Mouse (Mus musculus): ENCODE measurements around the gene Fam171a1. TPM values are rescaled to one million over a fixed set of nuclear protein-coding genes. Genes with fewer than 3 reads are reported as not detected.
"Not testable (repeated sequence)": the region's sequence is repeated elsewhere in the genome, so short reads cannot be mapped to it uniquely, and the experiment has no call there.

Gene Fam171a1
- 57.0 and 58.3 TPM in 2 replicates for polyA plus RNA-seq (2014; fragmentation: Nextera tagmentation; extraction: Ambion mirVana)

GRCm38 (mm10) chr2:3113866-3114265 is at the start of gene Fam171a1:
TSS of gene Fam171a1 (plus strand) at chr2:3114224.
- no peak for ATAC-seq (ENCODE audit: insufficient read depth)
- Histone ChIP-seq H3K9me3 (ENCODE audit: low read depth, low read length) (no peaks in the 10 kb centered on the region), H3K4me1 (ENCODE audit: insufficient read depth) (no peaks in the 10 kb centered on the region), H3K4me2 (no peak within 1 kb of the TSS), H3K36me3 (ENCODE audit: insufficient read depth) (no peaks in the 10 kb centered on the region), H3K9ac (no peak within 1 kb of the TSS), H3K27me3 (ENCODE audit: insufficient read depth, low read length) (no peaks in the 10 kb centered on the region), H3K27ac (ENCODE audit: low read depth) (no peak within 1 kb of the TSS), H3K4me3 (ENCODE audit: low read depth, low read length) (no peak within 1 kb of the TSS)
- WGBS = 65% methylated on average over 4 of the region's 4 CpGs
- TF ChIP-seq CTCF (IDR thresholded peaks at IDR 0.05; ENCODE audit: low read depth) = no peak
- DNase-seq = peak; percentile 24

GRCm38 (mm10) chr2:3069140-3069539 is 44.9 kb upstream of the Fam171a1 start:
- ATAC-seq (ENCODE audit: insufficient read depth) (no peak), DNase-seq (no peak)
- H3K9me3 ChIP-seq (ENCODE audit: low read depth, low read length) = no peaks in the 10 kb centered on the region; the same call in 1 of the 2 replicates
- H3K27me3 ChIP-seq (ENCODE audit: insufficient read depth, low read length) = no peaks in the 10 kb centered on the region
- no peak overlapping the region for H3K27ac ChIP-seq (ENCODE audit: low read depth)
- H3K36me3 ChIP-seq (ENCODE audit: insufficient read depth) = no peaks in the 10 kb centered on the region
- no peaks in the 10 kb centered on the region for H3K4me1 ChIP-seq (ENCODE audit: insufficient read depth)
- H3K9ac ChIP-seq = no peak overlapping the region
- no peak overlapping the region for H3K4me2 ChIP-seq
- H3K4me3 ChIP-seq (ENCODE audit: low read depth, low read length) = no peak overlapping the region
- TF ChIP-seq CTCF (IDR thresholded peaks at IDR 0.05; ENCODE audit: low read depth) = no peak
- WGBS = 85% methylated on average over 1 of the region's 1 CpGs

- not testable (repeated sequence) for H3K36me3 ChIP-seq (ENCODE audit: insufficient read depth); H3K9me3 ChIP-seq (ENCODE audit: low read depth, low read length); DNase-seq; ATAC-seq (ENCODE audit: insufficient read depth); H3K27me3 ChIP-seq (ENCODE audit: insufficient read depth, low read length); H3K4me3 ChIP-seq (ENCODE audit: low read depth, low read length); H3K4me2 ChIP-seq; H3K27ac ChIP-seq (ENCODE audit: low read depth); H3K4me1 ChIP-seq (ENCODE audit: insufficient read depth); H3K9ac ChIP-seq
- WGBS = 82% methylated on average over 3 of the region's 3 CpGs
Observed at GRCm38 (mm10) chr2:3088361-3088760, 25.7 kb upstream of the Fam171a1 start.

- no peaks in the 10 kb centered on the region for H3K9me3 ChIP-seq (ENCODE audit: low read depth, low read length)
- no peaks in the 10 kb centered on the region for H3K4me1 ChIP-seq (ENCODE audit: insufficient read depth)
- TF ChIP-seq CTCF (IDR thresholded peaks at IDR 0.05; ENCODE audit: low read depth) = peak; percentile 44
- H3K27ac ChIP-seq (ENCODE audit: low read depth) = no peak overlapping the region
- no peaks in the 10 kb centered on the region for H3K36me3 ChIP-seq (ENCODE audit: insufficient read depth)
- H3K9ac ChIP-seq = no peak overlapping the region
- no peak overlapping the region for H3K4me2 ChIP-seq
- 14% methylated on average over 1 of the region's 1 CpGs for WGBS
- no peaks in the 10 kb centered on the region for H3K27me3 ChIP-seq (ENCODE audit: insufficient read depth, low read length)
- ATAC-seq (ENCODE audit: insufficient read depth) (no peak), DNase-seq (peak; percentile 47)
- H3K4me3 ChIP-seq (ENCODE audit: low read depth, low read length) = no peak overlapping the region
Observed at GRCm38 (mm10) chr2:3089274-3089673, 24.8 kb upstream of the Fam171a1 start.

DNA sequence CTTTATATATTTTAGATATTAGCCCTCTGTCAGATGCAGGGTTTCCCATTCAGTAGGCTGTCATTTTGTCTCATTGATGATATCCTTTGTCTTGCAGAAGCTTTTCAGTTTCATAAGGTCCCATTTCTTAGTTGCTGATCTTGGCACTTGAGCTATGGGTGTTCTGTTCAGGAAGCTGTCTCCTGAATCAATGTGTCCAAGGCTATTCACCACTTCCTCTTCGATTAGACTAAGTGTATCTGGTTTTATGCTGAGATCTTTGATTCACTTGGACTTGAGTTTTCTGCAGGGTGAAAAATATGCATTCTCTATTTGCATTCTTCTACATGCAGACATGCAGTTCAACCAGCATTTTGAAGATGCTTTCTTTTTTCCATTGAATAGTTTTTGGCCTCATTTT is 17.9 kb upstream of the Fam171a1 start:
- H3K27ac ChIP-seq (ENCODE audit: low read depth) = no peak overlapping the region
- DNase-seq = no peak
- H3K27me3 ChIP-seq (ENCODE audit: insufficient read depth, low read length) = no peaks in the 10 kb centered on the region
- no peak overlapping the region for H3K9ac ChIP-seq
- H3K4me3 ChIP-seq (ENCODE audit: low read depth, low read length) = no peak overlapping the region
- H3K9me3 ChIP-seq (ENCODE audit: low read depth, low read length) = no peaks in the 10 kb centered on the region
- WGBS = 50% methylated on average over 1 of the region's 1 CpGs
- ATAC-seq (ENCODE audit: insufficient read depth) = no peak
- no peaks in the 10 kb centered on the region for H3K36me3 ChIP-seq (ENCODE audit: insufficient read depth)
- no peak overlapping the region for H3K4me2 ChIP-seq
- no peaks in the 10 kb centered on the region for H3K4me1 ChIP-seq (ENCODE audit: insufficient read depth)
- TF ChIP-seq CTCF (IDR thresholded peaks at IDR 0.05; ENCODE audit: low read depth) = no peak

GRCm38 (mm10) chr2:3099971-3100370 is 14.1 kb upstream of the Fam171a1 start:
- H3K27ac ChIP-seq (ENCODE audit: low read depth) = no peak overlapping the region
- H3K36me3 ChIP-seq (ENCODE audit: insufficient read depth) = no peaks in the 10 kb centered on the region
- no peak for DNase-seq
- TF ChIP-seq CTCF (IDR thresholded peaks at IDR 0.05; ENCODE audit: low read depth) = no peak
- WGBS = 75% methylated on average over 4 of the region's 4 CpGs
- H3K27me3 ChIP-seq (ENCODE audit: insufficient read depth, low read length) = no peaks in the 10 kb centered on the region
- no peak overlapping the region for H3K9ac ChIP-seq
- ATAC-seq (ENCODE audit: insufficient read depth) = no peak
- H3K4me2 ChIP-seq = no peak overlapping the region
- no peak overlapping the region for H3K4me3 ChIP-seq (ENCODE audit: low read depth, low read length)
- H3K9me3 ChIP-seq (ENCODE audit: low read depth, low read length) = no peaks in the 10 kb centered on the region
- no peaks in the 10 kb centered on the region for H3K4me1 ChIP-seq (ENCODE audit: insufficient read depth)

GRCm38 (mm10) chr2:3101292-3101957 is 12.6 kb upstream of the Fam171a1 start:
- Histone ChIP-seq H3K36me3 (ENCODE audit: insufficient read depth) (no peaks in the 10 kb centered on the region), H3K9me3 (ENCODE audit: low read depth, low read length) (no peaks in the 10 kb centered on the region), H3K9ac (no peak overlapping the region), H3K4me2 (no peak overlapping the region), H3K4me1 (ENCODE audit: insufficient read depth) (no peaks in the 10 kb centered on the region), H3K27ac (ENCODE audit: low read depth) (no peak overlapping the region), H3K4me3 (ENCODE audit: low read depth, low read length) (no peak overlapping the region), H3K27me3 (ENCODE audit: insufficient read depth, low read length) (no peaks in the 10 kb centered on the region)
- no peak for TF ChIP-seq CTCF (IDR thresholded peaks at IDR 0.05; ENCODE audit: low read depth)
- 80% methylated on average over 2 of the region's 2 CpGs for WGBS
- no peak for ATAC-seq (ENCODE audit: insufficient read depth)
- no peak for DNase-seq

Data from lung, embryonic 14.5 days (tissue).